Mouse (Mus musculus): ENCODE results near the gene Hist1h2bb. TPM values are rescaled to one million over a fixed set of nuclear protein-coding genes. Genes with fewer than 3 reads are reported as not detected.
A peak's percentile ranks its signal among the peaks of the same experiment; 100 is the strongest.

Gene Hist1h2bb
- total and polyA plus RNA-seq, 3 experiments = 3.2 to 2,278 TPM; not detected in 1

GRCm38 (mm10) chr13:23763586-23764323 lies 17.2 kb downstream of the Hist1h2bb start, which contains the start of gene Hist1h1a:
Hist1h1a (plus strand) TSS chr13:23763666.
- no peaks in the 10 kb centered on the region; the same call in 1 of the 2 replicates for H3K79me2 ChIP-seq (ENCODE audit: control insufficient read depth, insufficient read depth, low read length, poor library complexity)
- no peaks in the 10 kb centered on the region for H3K27me3 ChIP-seq (ENCODE audit: control insufficient read depth in 1 of 2, insufficient read depth in 2 of 2, low read length in 2 of 2)
- peaks cover 4 to 18% of the 10 kb centered on the region in 2 experiments for H3K4me1 ChIP-seq (ENCODE audit: control insufficient read depth in 1 of 2, insufficient read depth in 2 of 2, low read length in 2 of 2)
- peak within 1 kb of the TSS; percentile 5 to 41 for H3K4me3 ChIP-seq (ENCODE audit: control insufficient read depth in 1 of 2, insufficient read depth in 1 of 2, low read depth in 2 of 2, low read length in 2 of 2)
- H3K9me3 ChIP-seq (replicated peaks; ENCODE audit: insufficient read depth, low read length) = no peaks in the 10 kb centered on the region
- peak within 1 kb of the TSS; percentile 85 for H3K9ac ChIP-seq (ENCODE audit: control insufficient read depth, low read depth, low read length, poor library complexity, severe bottlenecking)
- TF ChIP-seq NRF1 (IDR thresholded peaks at IDR 0.05; ENCODE audit: insufficient read depth, low read depth, low read length, poor library complexity, severe bottlenecking) (no peak), RCOR1 (IDR thresholded peaks at IDR 0.05; ENCODE audit: low read depth, low read length) (no peak), POLR2AphosphoS5 (IDR thresholded peaks at IDR 0.05; ENCODE audit: borderline replicate concordance, low read depth, low read length) (peak; percentile 98; the same call in 1 of the 2 replicates), UBTF (IDR thresholded peaks at IDR 0.05; ENCODE audit: borderline replicate concordance, insufficient read depth, low read depth, low read length) (peak; percentile 99), CTCF (IDR thresholded peaks at IDR 0.05 in 2 of 3, conservative IDR thresholded peaks at IDR 0.05 in 1 of 3; ENCODE audit: control insufficient read depth in 1 of 3, insufficient read depth in 1 of 3, low read depth in 2 of 3, low read length in 3 of 3, poor library complexity in 1 of 3, severe bottlenecking in 1 of 3) (0 out of 6 replicates have a peak, but pooled peaks of 1 of the 3 experiments have one; percentile 8), TBP (IDR thresholded peaks at IDR 0.05; ENCODE audit: low read depth, low read length) (peak; percentile 99), POLR2A (IDR thresholded peaks at IDR 0.05; ENCODE audit: control insufficient read depth in 1 of 2, insufficient read depth in 1 of 2, low read depth in 1 of 2, low read length in 2 of 2, poor library complexity in 1 of 2) (peak; percentile 95 to 99)
- peak within 1 kb of the TSS; percentile 98 for H3K27ac ChIP-seq (ENCODE audit: control insufficient read depth, low read depth, low read length)
- peak; percentile 95 for DNase-seq (ENCODE audit: low read depth, low spot score)
- peaks cover 0 to 35% of the 10 kb centered on the region in 2 experiments; a peak in 2 of 4 replicates for H3K36me3 ChIP-seq (ENCODE audit: control insufficient read depth in 1 of 2, insufficient read depth in 2 of 2, low read length in 2 of 2)

- Histone ChIP-seq H3K4me3 (ENCODE audit: control insufficient read depth in 1 of 2, insufficient read depth in 1 of 2, low read depth in 2 of 2, low read length in 2 of 2) (peak overlapping the region; percentile 5 to 41), H3K27ac (ENCODE audit: control insufficient read depth, low read depth, low read length) (peak overlapping the region; percentile 93), H3K9ac (ENCODE audit: control insufficient read depth, low read depth, low read length, poor library complexity, severe bottlenecking) (peak overlapping the region; percentile 85), H3K4me1 (ENCODE audit: control insufficient read depth in 1 of 2, insufficient read depth in 2 of 2, low read length in 2 of 2) (peaks cover 6 to 17% of the 10 kb centered on the region in 2 experiments), H3K79me2 (ENCODE audit: control insufficient read depth, insufficient read depth, low read length, poor library complexity) (no peaks in the 10 kb centered on the region; the same call in 1 of the 2 replicates), H3K36me3 (ENCODE audit: control insufficient read depth in 1 of 2, insufficient read depth in 2 of 2, low read length in 2 of 2) (peaks cover 0 to 30% of the 10 kb centered on the region in 2 experiments; a peak in 2 of 4 replicates), H3K9me3 (replicated peaks; ENCODE audit: insufficient read depth, low read length) (no peaks in the 10 kb centered on the region), H3K27me3 (ENCODE audit: control insufficient read depth in 1 of 2, insufficient read depth in 2 of 2, low read length in 2 of 2) (no peaks in the 10 kb centered on the region)
- DNase-seq (ENCODE audit: low read depth, low spot score) = peak; percentile 88
- TF ChIP-seq ZC3H11A (IDR thresholded peaks at IDR 0.05; ENCODE audit: low read depth, low read length) (no peak), POLR2AphosphoS2 (IDR thresholded peaks at IDR 0.05; ENCODE audit: low read length) (no peak), EP300 (IDR thresholded peaks at IDR 0.05; ENCODE audit: low read depth in 1 of 2, low read length in 2 of 2) (no peak), TAL1 (IDR thresholded peaks at IDR 0.05; ENCODE audit: low read length) (peak; percentile 51; the same call in 1 of the 2 replicates), MXI1 (IDR thresholded peaks at IDR 0.05; ENCODE audit: low read depth, low read length) (no peak), POLR2A (IDR thresholded peaks at IDR 0.05; ENCODE audit: control insufficient read depth in 1 of 2, insufficient read depth in 1 of 2, low read depth in 1 of 2, low read length in 2 of 2, poor library complexity in 1 of 2) (peak; percentile 75 to 83), MEF2A (IDR thresholded peaks at IDR 0.05; ENCODE audit: extremely low read depth, insufficient replicate concordance, low read depth, low read length, poor library complexity, severe bottlenecking) (no peak), USF2 (IDR thresholded peaks at IDR 0.05; ENCODE audit: borderline replicate concordance in 1 of 2, insufficient read depth in 1 of 2, low read depth in 1 of 2, low read length in 2 of 2) (no peak), POLR2AphosphoS5 (IDR thresholded peaks at IDR 0.05; ENCODE audit: borderline replicate concordance, low read depth, low read length) (peak; percentile 68; the same call in 1 of the 2 replicates), ETS1 (IDR thresholded peaks at IDR 0.05; ENCODE audit: low read depth, low read length) (no peak), CHD2 (IDR thresholded peaks at IDR 0.05; ENCODE audit: low read length) (no peak), BHLHE40 (IDR thresholded peaks at IDR 0.05; ENCODE audit: borderline replicate concordance, low read depth, low read length) (no peak), KAT2A (conservative IDR thresholded peaks at IDR 0.05; ENCODE audit: low read depth, low read length) (no peak), NRF1 (IDR thresholded peaks at IDR 0.05; ENCODE audit: insufficient read depth, low read depth, low read length, poor library complexity, severe bottlenecking) (no peak), HCFC1 (IDR thresholded peaks at IDR 0.05; ENCODE audit: low read depth, low read length) (no peak), CHD1 (IDR thresholded peaks at IDR 0.05; ENCODE audit: low read depth, low read length) (no peak)
These were observed 18.0 kb downstream of the Hist1h2bb start for GRCm38 (mm10) chr13:23764324-23765171.

Measured in MEL (cell line).